In genomic region chr2:133432141-133432813, GRCm38 (mm10) we compare ENCODE assay signal across 26 mouse cellular contexts.
DNase-seq lines count a peak whose midpoint lies in the region; ATAC-seq lines count a peak whose summit lies in the region.
"Had no signal": no experiment of that assay in that cellular context is flagged by ENCODE, and none has a peak within 500 bp of the region (broad histone marks: within the 10 kb centered on the region; RNA-seq: fewer than 3 reads in every experiment).

No protein-coding gene starts in this region.

- H3K4me2 ChIP-seq in forebrain, embryonic 14.5 days (ENCODE audit: low read length): no peak overlapping the region
- H3K4me2 ChIP-seq: forebrain, embryonic 13.5 days; heart, embryonic 15.5 days; kidney, embryonic 15.5 days; limb, embryonic 13.5 days; midbrain, embryonic 12.5 days had no signal

- peak; percentile 82 for DNase-seq in heart, adult 11 months
- no peak for DNase-seq in heart, postnatal 10 days
- peak; percentile 68 for DNase-seq in ES-CJ7 (ENCODE audit: low read depth, low spot score)
- DNase-seq in R1 (ENCODE audit: low read depth, low spot score): peak; percentile 84
- no peak for DNase-seq in frontal cortex, postnatal 14 days (ENCODE audit: low spot score in 2 of 2)
- DNase-seq in forebrain, embryonic 14.5 days (ENCODE audit: low spot score): no peak
- DNase-seq in urinary bladder, postnatal 36 days (ENCODE audit: low spot score in 2 of 2): no peak
- DNase-seq: adrenal gland, postnatal 14 days; cerebellum, adult 9-10 months; gastrocnemius, postnatal 14 days; heart, adult 2 months; heart, postnatal 4 days; kidney, postnatal 36 days; layer of hippocampus, postnatal 36 days; lung, adult 18-20 months; lung, postnatal 10 days; thymus, postnatal 14 days had no signal

- H3K4me1 ChIP-seq in forebrain, embryonic 14.5 days (ENCODE audit: control insufficient read depth, insufficient read depth, low read length): no peaks in the 10 kb centered on the region
- H3K4me1 ChIP-seq: forebrain, embryonic 13.5 days had no signal

- no peaks in the 10 kb centered on the region for H3K36me3 ChIP-seq in forebrain, embryonic 14.5 days (ENCODE audit: control insufficient read depth, insufficient read depth, low read length)
- H3K36me3 ChIP-seq: heart, embryonic 15.5 days; kidney, embryonic 15.5 days; limb, embryonic 13.5 days; midbrain, embryonic 12.5 days had no signal

- ATAC-seq in erythroid progenitor cell, adult 5-6 weeks (replicated peaks; ENCODE audit: low FRiP score, poor library complexity, severe bottlenecking): peak; percentile 47; the same call in 1 of the 2 replicates
- no peak for ATAC-seq in forebrain, embryonic 14.5 days
- ATAC-seq: forebrain, embryonic 13.5 days; hindbrain, embryonic 16.5 days; intestine, postnatal 0 days had no signal

- 87% methylated on average over 10 of the region's 10 CpGs for WGBS in forebrain, embryonic 14.5 days

- H3K27ac ChIP-seq in forebrain, embryonic 14.5 days (ENCODE audit: low read depth, low read length): no peak overlapping the region
- H3K27ac ChIP-seq: forebrain, embryonic 13.5 days; heart, adult 2 months; heart, embryonic 15.5 days; kidney, embryonic 15.5 days; limb, embryonic 13.5 days; midbrain, embryonic 12.5 days had no signal

- no peaks in the 10 kb centered on the region for H3K9me3 ChIP-seq in forebrain, embryonic 14.5 days (replicated peaks; ENCODE audit: control insufficient read depth, low read length)
- H3K9me3 ChIP-seq: forebrain, embryonic 13.5 days; heart, embryonic 15.5 days; kidney, embryonic 15.5 days; limb, embryonic 13.5 days; midbrain, embryonic 12.5 days had no signal

- H3K9ac ChIP-seq in forebrain, embryonic 14.5 days (ENCODE audit: low read length): no peak overlapping the region
- H3K9ac ChIP-seq: forebrain, embryonic 13.5 days; heart, embryonic 15.5 days; kidney, embryonic 15.5 days; limb, embryonic 13.5 days; midbrain, embryonic 12.5 days had no signal

- intact Hi-C loops in heart, postnatal 10 days (cut with DNase I): no loop called here

- no peaks in the 10 kb centered on the region for H3K27me3 ChIP-seq in forebrain, embryonic 14.5 days (replicated peaks; ENCODE audit: control insufficient read depth, insufficient read depth, low read length)
- H3K27me3 ChIP-seq: forebrain, embryonic 13.5 days; heart, embryonic 15.5 days; kidney, embryonic 15.5 days; limb, embryonic 13.5 days; midbrain, embryonic 12.5 days had no signal

- no peak overlapping the region for H3K4me3 ChIP-seq in forebrain, embryonic 14.5 days (ENCODE audit: low read depth, low read length)
- H3K4me3 ChIP-seq: erythroblast, embryonic 14.5 days; forebrain, embryonic 13.5 days; heart, adult 2 months; heart, embryonic 15.5 days; kidney, embryonic 15.5 days; limb, embryonic 13.5 days; midbrain, embryonic 12.5 days had no signal

Comparison
In these comparisons a context has a peak if more than half of its experiments do, and no peak if none do; other contexts are left out.
1. DNase-seq: peak in heart, adult 11 months (single experiment), ES-CJ7 (single experiment) and R1 (single experiment); none in heart, postnatal 10 days (0 of 2), frontal cortex, postnatal 14 days (0 of 2), forebrain, embryonic 14.5 days (single experiment) and urinary bladder, postnatal 36 days (0 of 2).